Mouse (Mus musculus) olfactory bulb, adult 2 months (tissue): ENCODE measurements around the gene Slc39a2. TPM values are rescaled to one million over a fixed set of nuclear protein-coding genes. Genes with fewer than 3 reads are reported as not detected.

Experiments
- H3K27ac ChIP-seq: fragments of 200-500 bp; 2 replicates; pipeline ENCODE4 v1.5.1; 2012; ENCODE audit warnings: low read depth, low read length; ENCODE audit not compliant: insufficient read depth
- H3K4me1 ChIP-seq: fragments of 200-500 bp; 2 replicates; pipeline ENCODE4 v1.6.1; 2012; ENCODE audit warnings: low read length; ENCODE audit not compliant: control insufficient read depth, insufficient read depth
- H3K4me3 ChIP-seq: fragments of 200-500 bp; 2 replicates; pipeline ENCODE4 v1.5.1; 2012; ENCODE audit warnings: mild to moderate bottlenecking, low read depth, low read length, moderate library complexity; ENCODE audit not compliant: insufficient read depth
- CTCF ChIP-seq: fragments of 200-500 bp; IDR thresholded peaks from 2 replicates; pipeline ENCODE4 v1.5.1; 2012; ENCODE audit warnings: low read depth, mild to moderate bottlenecking, low read length, moderate library complexity; ENCODE audit not compliant: insufficient read depth
- POLR2A ChIP-seq: fragments of 200-500 bp; IDR thresholded peaks from 2 replicates; pipeline ENCODE4 v1.6.1; 2012; ENCODE audit warnings: mild to moderate bottlenecking, low read depth, low read length, moderate library complexity; ENCODE audit not compliant: insufficient read depth
- WGBS: fragments of 180-500 bp; shearing (Covaris S2); methylation state at CpG from one replicate; pipeline ENCODE4 v1.1.7; 2018; 5-methylcytosine and 5-hydroxymethylcytosine counted together
- polyA plus RNA-seq: library from polyadenylated mRNA; stranded (reverse); fragments of >200 nt; gene quantifications from 2 replicates; pipeline ENCODE4 v1.2.4, GENCODE M21; 2012; ENCODE audit warnings: low replicate concordance; ENCODE audit not compliant: missing spikeins, insufficient read depth, insufficient read length

Slc39a2 gene
- polyA plus RNA-seq, 1 experiment = not detected

GRCm38 (mm10) chr14:51896539-51897170 is 4.0 kb downstream of the Slc39a2 start:
- Histone ChIP-seq H3K4me3 (no peak overlapping the region), H3K27ac (no peak overlapping the region), H3K4me1 (peaks cover 4% of the 10 kb centered on the region; the same call in 1 of the 2 replicates)
- TF ChIP-seq CTCF = no peak
- no peak for TF ChIP-seq POLR2A
- 32% methylated on average over 8 of the region's 8 CpGs for WGBS

- 98% methylated on average over 1 of the region's 1 CpGs for WGBS
- peaks cover 4% of the 10 kb centered on the region; the same call in 1 of the 2 replicates for H3K4me1 ChIP-seq
- TF ChIP-seq POLR2A = no peak
- no peak for TF ChIP-seq CTCF
- no peak overlapping the region for H3K4me3 ChIP-seq
- no peak overlapping the region for H3K27ac ChIP-seq
These were observed 6.7 kb downstream of the Slc39a2 start for GRCm38 (mm10) chr14:51899351-51899750.

- Histone ChIP-seq H3K4me1 (peaks cover 7% of the 10 kb centered on the region; the same call in 1 of the 2 replicates), H3K27ac (no peak overlapping the region), H3K4me3 (no peak overlapping the region)
- TF ChIP-seq CTCF (peak; percentile 60), POLR2A (no peak)
- WGBS = 56% methylated on average over 9 of the region's 9 CpGs
These were observed 10.4 kb downstream of the Slc39a2 start for GRCm38 (mm10) chr14:51902806-51903710.

GRCm38 (mm10) chr14:51903782-51904181 is 11.1 kb downstream of the Slc39a2 start:
- TF ChIP-seq POLR2A (no peak), CTCF (no peak)
- WGBS = 93% methylated on average over 9 of the region's 9 CpGs
- Histone ChIP-seq H3K27ac (no peak overlapping the region), H3K4me1 (peaks cover 7% of the 10 kb centered on the region; the same call in 1 of the 2 replicates), H3K4me3 (no peak overlapping the region)

GRCm38 (mm10) chr14:51904706-51905105 is 12.0 kb downstream of the Slc39a2 start:
- H3K27ac ChIP-seq = no peak overlapping the region
- WGBS = 70% methylated on average over 7 of the region's 7 CpGs
- H3K4me3 ChIP-seq = no peak overlapping the region
- TF ChIP-seq CTCF (no peak), POLR2A (no peak)
- H3K4me1 ChIP-seq = peaks cover 7% of the 10 kb centered on the region; the same call in 1 of the 2 replicates

- Histone ChIP-seq H3K4me3 (no peak overlapping the region), H3K4me1 (peaks cover 7% of the 10 kb centered on the region; the same call in 1 of the 2 replicates), H3K27ac (no peak overlapping the region)
- TF ChIP-seq CTCF = no peak
- no peak for TF ChIP-seq POLR2A
- WGBS = 95% methylated on average over 11 of the region's 11 CpGs
These were observed 13.4 kb downstream of the Slc39a2 start for GRCm38 (mm10) chr14:51906102-51906501.

GRCm38 (mm10) chr14:51911301-51911700 is 18.6 kb downstream of the Slc39a2 start:
- H3K27ac ChIP-seq = no peak overlapping the region
- H3K4me1 ChIP-seq = peaks cover 27% of the 10 kb centered on the region
- TF ChIP-seq POLR2A = no peak
- TF ChIP-seq CTCF = no peak
- 67% methylated on average over 10 of the region's 10 CpGs for WGBS
- peak overlapping the region; percentile 17; the same call in 1 of the 2 replicates for H3K4me3 ChIP-seq

- TF ChIP-seq POLR2A (no peak), CTCF (no peak)
- 19% methylated on average over 14 of the region's 14 CpGs for WGBS
- peaks cover 23% of the 10 kb centered on the region for H3K4me1 ChIP-seq
- H3K27ac ChIP-seq = peak overlapping the region; percentile 71
- peak overlapping the region; percentile 79 for H3K4me3 ChIP-seq
These were observed 19.8 kb downstream of the Slc39a2 start for GRCm38 (mm10) chr14:51912391-51913061.

GRCm38 (mm10) chr14:51913062-51913959 is 20.6 kb downstream of the Slc39a2 start:
- under 1% methylated on average over 58 of the region's 58 CpGs for WGBS
- peak overlapping the region; percentile 79 for H3K4me3 ChIP-seq
- H3K27ac ChIP-seq = peak overlapping the region; percentile 71
- TF ChIP-seq CTCF (no peak), POLR2A (no peak)
- peaks cover 20% of the 10 kb centered on the region for H3K4me1 ChIP-seq
